Mouse (Mus musculus): ENCODE data around the gene Psip1.

DNA sequence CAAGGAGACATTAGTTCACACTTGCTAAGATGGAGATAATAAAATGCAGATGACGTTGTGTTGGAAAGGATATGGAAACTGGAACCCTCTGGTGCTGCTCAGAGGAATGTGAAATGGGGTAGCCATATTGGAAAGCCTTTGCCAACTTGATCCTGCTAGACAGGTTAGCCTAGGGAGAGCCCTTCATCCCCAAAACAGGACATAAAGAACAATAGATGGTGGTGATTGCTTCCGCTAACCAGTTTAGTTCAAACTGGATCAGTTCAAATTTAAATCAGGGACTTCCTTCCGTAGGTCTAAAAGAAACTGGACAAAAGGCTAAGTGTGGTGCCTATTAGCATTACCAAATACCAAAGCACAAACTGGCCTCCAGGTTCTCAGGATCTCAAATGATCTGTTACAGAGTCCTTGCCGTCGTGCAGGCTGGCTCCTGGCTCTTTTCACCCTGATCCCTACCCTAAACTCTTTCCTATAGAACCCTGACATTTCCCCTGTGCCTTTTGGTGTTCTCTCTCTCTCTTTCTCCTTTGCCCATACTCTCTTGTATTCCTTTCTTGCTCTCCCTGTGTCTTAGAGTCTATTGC is 71.9 kb downstream of the Psip1 start:
- TF ChIP-seq GATA1 (IDR thresholded peaks at IDR 0.05; ENCODE audit: borderline replicate concordance, low read length) (no peak), FLI1 (IDR thresholded peaks at IDR 0.05; ENCODE audit: low read length) (no peak)
